Mouse (Mus musculus) lung, postnatal 0 days (tissue): ENCODE data around the gene Gipc2.

Source experiments
- CTCF ChIP-seq: IDR thresholded peaks from 2 replicates; pipeline ENCODE4 v1.5.1; 2016; ENCODE audit warnings: antibody characterized with exemption, mild to moderate bottlenecking
- EP300 ChIP-seq: IDR thresholded peaks from 2 replicates; pipeline ENCODE4 v1.6.1; 2016; ENCODE audit warnings: antibody characterized with exemption, mild to moderate bottlenecking, control low read depth

DNA sequence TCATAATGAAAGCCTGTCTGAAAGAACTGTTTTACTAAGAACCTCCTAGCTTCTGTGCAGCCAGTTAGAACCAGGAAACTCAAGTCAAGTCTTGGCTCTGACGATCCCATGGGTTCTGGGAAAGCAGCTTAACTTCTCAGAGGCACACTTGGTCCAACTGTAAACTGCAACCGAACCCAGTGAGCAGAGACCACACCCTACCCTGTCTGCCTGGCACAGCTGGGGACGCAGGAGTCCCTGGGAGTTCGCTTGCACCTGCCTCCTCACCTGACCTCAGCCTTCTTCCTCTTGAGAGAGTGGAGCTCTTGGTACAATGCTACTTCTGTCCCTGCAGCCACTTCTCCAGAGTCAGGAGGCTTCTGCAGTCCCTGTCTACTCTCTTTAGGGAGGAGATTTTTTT is 5.4 kb downstream of the Gipc2 start:
- TF ChIP-seq CTCF (no peak), EP300 (no peak)
